Mouse (Mus musculus) liver, adult 2 months (tissue): Measurements from ENCODE around the gene Sclt1. TPM values are rescaled to one million over a fixed set of nuclear protein-coding genes. Genes with fewer than 3 reads are reported as not detected.

Source experiments
- DNase-seq: peaks from one replicate; pipeline ENCODE4 v3.0.0-alpha.2; 2011; ENCODE audit warnings: low read depth, low spot score; ENCODE audit errors: extremely low read depth
- H3K27ac ChIP-seq: fragments of 200-500 bp; replicated peaks from 2 replicates; pipeline ENCODE4 v1.5.1; 2012; ENCODE audit warnings: low read depth, mild to moderate bottlenecking, control low read depth, inconsistent platforms, low read length; ENCODE audit not compliant: insufficient read depth
- H3K27me3 ChIP-seq: fragments of 200-500 bp; 2 replicates; pipeline ENCODE4 v1.6.1; 2012; ENCODE audit warnings: mild to moderate bottlenecking, moderate library complexity, low read length, inconsistent platforms; ENCODE audit not compliant: control insufficient read depth, insufficient read depth
- H3K36me3 ChIP-seq: fragments of 200-500 bp; 2 replicates; pipeline ENCODE4 v1.6.1; 2012; ENCODE audit warnings: low read length, inconsistent platforms; ENCODE audit not compliant: control insufficient read depth, insufficient read depth
- H3K4me1 ChIP-seq: fragments of 200-500 bp; 2 replicates; pipeline ENCODE4 v1.6.1; 2011; ENCODE audit warnings: low read length; ENCODE audit not compliant: control insufficient read depth, insufficient read depth
- H3K4me3 ChIP-seq: fragments of 200-500 bp; 2 replicates; pipeline ENCODE4 v1.5.1; 2011; ENCODE audit warnings: low read depth, mild to moderate bottlenecking, control low read depth, low read length, moderate library complexity; ENCODE audit not compliant: insufficient read depth
- H3K79me2 ChIP-seq: fragments of 200-500 bp; 2 replicates; pipeline ENCODE4 v1.6.1; 2012; ENCODE audit warnings: inconsistent platforms, mild to moderate bottlenecking, low read length, moderate library complexity; ENCODE audit not compliant: control insufficient read depth, insufficient read depth
- H3K9ac ChIP-seq: fragments of 200-500 bp; 2 replicates; pipeline ENCODE4 v1.6.1; 2012; ENCODE audit warnings: low read depth, mild to moderate bottlenecking, control low read depth, inconsistent platforms, low read length
- CTCF ChIP-seq: fragments of 200-500 bp; IDR thresholded peaks from 2 replicates; pipeline ENCODE4 v1.5.1; 2011; ENCODE audit warnings: low read depth, low read length, control low read depth
- POLR2A ChIP-seq: fragments of 200-500 bp; IDR thresholded peaks from 2 replicates; pipeline ENCODE4 v1.6.1; 2011; ENCODE audit warnings: low read length, control low read depth; ENCODE audit not compliant: insufficient read depth; ENCODE audit errors: extremely low read depth
- WGBS: fragments of 180-500 bp; shearing (Covaris S2); methylation state at CpG from one replicate; pipeline ENCODE4 v1.1.7; 2018; 5-methylcytosine and 5-hydroxymethylcytosine counted together
- polyA plus RNA-seq: library from polyadenylated mRNA; depleted of rRNA; stranded (reverse); fragments of >200 nt; gene quantifications from 2 replicates; pipeline ENCODE4 v1.2.3, GENCODE M21; 2012
- total RNA-seq: library from RNA; depleted of rRNA; stranded (reverse); fragments of >200 nt; gene quantifications from 2 replicates; pipeline ENCODE4 v1.2.3, GENCODE M21; 2014

Gene Sclt1
- total and polyA plus RNA-seq, 2 experiments = 3.0 to 7.9 TPM

DNA sequence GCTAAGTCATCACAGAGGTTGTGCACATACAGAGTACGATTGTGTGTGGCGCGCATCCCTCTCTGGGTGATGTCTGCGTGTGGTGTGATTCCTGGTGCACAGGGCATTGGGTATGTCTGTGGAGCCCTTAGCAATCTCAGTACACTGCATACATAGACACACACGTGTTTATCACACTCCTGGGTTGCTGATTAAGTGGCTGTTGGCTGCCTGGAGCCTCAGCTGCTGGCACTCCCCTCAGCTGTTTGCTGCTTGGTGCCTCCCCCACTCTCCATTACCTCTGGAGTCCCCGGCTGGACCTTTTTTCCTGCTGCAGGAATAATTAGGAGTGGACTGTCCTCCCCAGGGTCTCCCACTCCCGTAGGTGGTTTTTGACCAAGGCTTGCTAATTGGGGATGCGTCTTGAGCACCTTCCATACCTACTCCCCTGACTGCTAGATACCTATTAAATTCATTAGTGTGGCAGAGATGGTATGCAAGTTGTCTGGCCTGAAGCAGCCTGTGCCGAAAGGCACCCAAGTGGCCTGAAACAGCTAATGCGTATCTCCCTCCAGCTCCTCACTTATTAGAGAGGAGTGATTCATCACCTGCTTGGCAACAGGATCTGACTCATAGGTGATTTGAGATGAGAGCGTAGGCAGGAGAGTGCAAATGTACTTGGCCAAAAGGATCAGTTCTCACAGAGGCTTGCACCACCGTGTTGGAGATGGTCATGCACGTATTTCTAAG is 136.5 kb downstream of the Sclt1 start:
- Histone ChIP-seq H3K36me3 (peaks cover 46% of the 10 kb centered on the region), H3K4me1 (peaks cover 6% of the 10 kb centered on the region), H3K9ac (no peak overlapping the region), H3K27me3 (no peaks in the 10 kb centered on the region), H3K4me3 (no peak overlapping the region), H3K27ac (no peak overlapping the region), H3K79me2 (peaks cover 8% of the 10 kb centered on the region; the same call in 1 of the 2 replicates)
- no peak for TF ChIP-seq CTCF
- no peak for TF ChIP-seq POLR2A
- no peak for DNase-seq
- WGBS = 90% methylated on average over 13 of the region's 13 CpGs

DNA sequence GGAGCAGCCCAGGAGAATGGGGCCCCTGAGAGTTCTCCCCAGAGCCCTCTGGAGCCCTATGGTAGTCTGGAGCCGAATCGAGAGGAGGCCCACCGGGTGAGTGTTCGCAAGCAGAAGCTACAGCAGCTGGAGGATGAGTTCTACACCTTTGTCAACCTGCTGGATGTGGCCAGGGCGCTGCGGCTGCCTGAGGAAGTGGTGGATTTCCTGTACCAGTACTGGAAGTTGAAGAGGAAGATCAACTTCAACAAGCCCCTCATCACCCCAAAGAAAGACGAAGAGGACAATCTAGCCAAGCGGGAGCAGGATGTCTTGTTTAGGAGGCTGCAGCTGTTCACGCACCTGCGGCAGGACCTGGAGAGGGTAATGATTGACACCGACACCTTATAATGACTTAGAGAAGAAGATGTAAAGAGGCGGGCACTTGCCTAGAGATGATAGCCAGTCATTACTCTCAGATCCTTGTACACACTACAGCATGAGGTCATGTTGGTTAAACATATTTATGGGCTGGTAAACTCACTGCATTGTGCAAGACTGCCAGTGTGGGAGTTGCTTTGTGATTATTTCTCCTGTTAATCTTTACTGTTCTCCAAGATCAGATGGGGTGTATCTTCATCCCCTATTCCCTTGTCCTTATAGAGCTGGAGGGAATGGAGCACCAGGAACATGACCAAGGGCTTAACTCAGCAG is 137.5 kb downstream of the Sclt1 start:
- DNase-seq = no peak
- H3K9ac ChIP-seq = no peak overlapping the region
- peaks cover 11% of the 10 kb centered on the region for H3K4me1 ChIP-seq
- H3K79me2 ChIP-seq = peaks cover 8% of the 10 kb centered on the region; the same call in 1 of the 2 replicates
- peaks cover 37% of the 10 kb centered on the region for H3K36me3 ChIP-seq
- no peak overlapping the region for H3K4me3 ChIP-seq
- TF ChIP-seq POLR2A (no peak), CTCF (no peak)
- WGBS = 87% methylated on average over 12 of the region's 12 CpGs
- no peak overlapping the region for H3K27ac ChIP-seq
- H3K27me3 ChIP-seq = no peaks in the 10 kb centered on the region

DNA sequence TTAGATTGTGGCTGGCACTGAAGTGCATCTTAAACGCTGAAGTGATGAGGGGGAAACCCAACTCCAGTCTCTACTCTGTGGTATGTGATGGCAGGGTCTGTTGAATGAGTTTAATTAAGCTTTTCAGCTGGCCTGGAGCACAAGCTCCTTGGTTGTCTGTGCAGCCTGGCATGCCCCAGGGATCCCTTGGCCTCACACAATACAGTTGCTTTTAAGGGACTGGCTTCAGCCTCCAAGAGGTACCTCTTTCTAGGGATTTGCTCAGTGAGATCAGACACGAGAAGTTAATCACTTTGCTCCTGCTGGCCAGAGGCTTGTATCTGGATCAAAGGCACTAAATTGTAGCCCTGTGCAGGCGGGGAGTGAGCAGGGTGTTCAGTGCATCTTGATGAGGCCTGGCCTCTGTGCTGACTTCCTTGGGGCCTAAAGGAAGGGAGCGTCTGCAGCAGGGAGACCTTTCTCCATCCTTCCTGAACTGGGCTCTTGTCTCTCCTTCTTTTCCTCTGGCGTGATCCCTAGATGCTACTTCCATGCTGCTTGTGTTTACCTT is 138.8 kb downstream of the Sclt1 start:
- no peak for TF ChIP-seq CTCF
- no peak for TF ChIP-seq POLR2A
- Histone ChIP-seq H3K79me2 (peaks cover 8% of the 10 kb centered on the region; the same call in 1 of the 2 replicates), H3K4me1 (peaks cover 15% of the 10 kb centered on the region), H3K27me3 (no peaks in the 10 kb centered on the region), H3K9ac (no peak overlapping the region), H3K4me3 (no peak overlapping the region), H3K27ac (no peak overlapping the region), H3K36me3 (peaks cover 27% of the 10 kb centered on the region)
- no peak for DNase-seq
- WGBS = 84% methylated on average over 5 of the region's 5 CpGs

DNA sequence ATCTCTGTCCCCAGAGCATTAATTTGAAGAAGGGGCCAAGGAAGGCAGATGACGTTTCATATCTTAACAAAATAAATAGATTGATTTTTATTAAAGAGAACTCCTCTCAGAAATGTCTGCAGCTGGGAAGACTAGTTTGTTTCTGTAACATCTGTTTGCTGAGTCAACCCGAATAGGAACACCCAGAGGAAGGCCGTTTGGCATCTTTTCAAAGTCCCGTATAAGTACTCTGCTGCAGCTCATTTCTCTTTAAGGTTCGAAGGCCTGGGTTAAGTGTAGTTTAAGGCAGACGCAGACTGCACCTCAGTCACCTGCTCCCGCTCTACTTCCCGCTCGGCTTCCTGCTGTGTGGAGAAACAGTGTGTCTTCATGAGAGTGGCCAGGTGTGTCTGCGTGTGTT is 139.4 kb downstream of the Sclt1 start:
- TF ChIP-seq CTCF (no peak), POLR2A (no peak)
- 67% methylated on average over 10 of the region's 10 CpGs for WGBS
- Histone ChIP-seq H3K36me3 (peaks cover 29% of the 10 kb centered on the region), H3K4me1 (peaks cover 14% of the 10 kb centered on the region), H3K9ac (no peak overlapping the region), H3K79me2 (peaks cover 8% of the 10 kb centered on the region; the same call in 1 of the 2 replicates), H3K4me3 (no peak overlapping the region), H3K27me3 (no peaks in the 10 kb centered on the region), H3K27ac (no peak overlapping the region)
- no peak for DNase-seq

DNA sequence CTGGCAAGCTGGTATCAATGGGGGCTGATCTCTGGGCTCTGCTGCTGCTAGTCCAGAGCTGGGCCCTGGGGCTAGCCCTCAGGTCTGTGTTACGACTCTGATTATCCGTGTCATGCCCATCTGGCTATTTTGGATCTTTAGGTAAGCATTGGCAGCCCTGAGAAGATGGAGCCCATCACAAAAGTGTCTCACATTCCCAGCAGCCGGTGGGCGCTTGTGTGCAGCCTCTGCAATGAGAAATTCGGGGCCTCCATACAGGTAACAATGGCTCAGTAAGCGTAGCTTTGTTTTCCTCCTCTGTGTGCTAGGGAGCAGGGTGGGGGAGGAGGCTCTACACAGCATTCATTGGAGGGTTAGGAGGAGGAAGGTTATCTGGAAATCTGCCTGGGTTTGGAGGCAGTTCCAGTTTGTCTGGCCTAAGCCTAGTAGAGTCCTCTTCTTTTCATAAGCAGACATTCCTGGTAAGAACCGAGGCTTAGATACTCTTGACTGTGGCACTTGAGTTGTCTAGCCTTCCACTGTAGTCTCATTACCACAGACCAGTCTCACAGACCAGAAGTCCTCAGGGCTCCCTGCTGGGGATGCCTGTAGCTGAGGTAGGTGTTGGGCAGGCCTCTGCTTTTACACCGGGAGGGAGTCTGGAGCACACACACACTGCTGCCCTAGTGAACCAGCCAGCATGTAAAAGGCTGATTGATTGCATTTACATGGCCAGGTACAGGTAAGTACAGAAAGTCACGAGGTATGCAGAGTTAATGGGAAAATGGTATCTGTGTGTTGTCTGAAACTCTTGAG is 140.9 kb downstream of the Sclt1 start:
- WGBS = 57% methylated on average over 9 of the region's 9 CpGs
- H3K36me3 ChIP-seq = peaks cover 38% of the 10 kb centered on the region
- H3K27me3 ChIP-seq = no peaks in the 10 kb centered on the region
- H3K4me3 ChIP-seq = no peak overlapping the region
- TF ChIP-seq CTCF = no peak
- TF ChIP-seq POLR2A = no peak
- no peak overlapping the region for H3K9ac ChIP-seq
- H3K4me1 ChIP-seq = peaks cover 14% of the 10 kb centered on the region
- peak; percentile 74 for DNase-seq
- H3K79me2 ChIP-seq = peaks cover 18% of the 10 kb centered on the region; the same call in 1 of the 2 replicates
- H3K27ac ChIP-seq = peak overlapping the region; percentile 26; the same call in 1 of the 2 replicates
